Mouse (Mus musculus): ENCODE results near the gene Zc3h10. TPM values are rescaled to one million over a fixed set of nuclear protein-coding genes. Genes with fewer than 3 reads are reported as not detected.

The Zc3h10 gene
- polyA plus RNA-seq, 1 experiment from 2014 or later = 11.9 TPM

DNA sequence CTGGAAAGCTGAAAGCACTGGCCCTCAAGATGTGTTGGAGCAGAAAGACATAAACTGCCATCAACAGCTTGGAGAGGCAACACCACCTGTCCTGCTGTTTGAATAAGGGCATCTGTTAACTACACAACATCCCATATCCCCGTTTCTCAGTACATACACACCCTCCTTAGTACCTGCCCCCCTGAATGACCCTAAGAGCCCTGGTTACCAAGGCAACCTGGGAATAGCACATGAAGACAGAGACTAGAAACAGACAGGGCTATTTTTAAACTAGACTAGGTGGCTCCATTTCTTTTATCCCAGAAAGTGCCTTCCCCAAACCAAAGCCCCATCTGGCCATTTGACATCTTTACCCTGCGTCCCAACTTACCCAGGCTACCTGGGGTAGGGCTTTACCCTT, 4.5 kb downstream of the Zc3h10 start:
- Histone ChIP-seq H3K9me3 (replicated peaks) (no peaks in the 10 kb centered on the region), H3K4me3 (no peak overlapping the region), H3K27ac (ENCODE audit: poor library complexity, severe bottlenecking) (no peak overlapping the region), H3K27me3 (replicated peaks) (no peaks in the 10 kb centered on the region), H3K4me1 (replicated peaks) (peaks cover 22% of the 10 kb centered on the region), H3K4me2 (0 out of 2 replicates have a peak overlapping the region, but pooled peaks have one; percentile 1), H3K36me3 (peaks cover 44% of the 10 kb centered on the region), H3K9ac (no peak overlapping the region)
- 52% methylated on average over 2 of the region's 2 CpGs for WGBS
- no peak for ATAC-seq (ENCODE audit: insufficient number of reproducible peaks, low FRiP score)

- Histone ChIP-seq H3K4me2 (no peak overlapping the region), H3K27me3 (replicated peaks) (no peaks in the 10 kb centered on the region), H3K4me3 (no peak overlapping the region), H3K9me3 (replicated peaks) (no peaks in the 10 kb centered on the region), H3K9ac (no peak overlapping the region), H3K36me3 (peaks cover 21% of the 10 kb centered on the region), H3K4me1 (replicated peaks) (peaks cover 11% of the 10 kb centered on the region), H3K27ac (ENCODE audit: poor library complexity, severe bottlenecking) (no peak overlapping the region)
- 91% methylated on average over 1 of the region's 1 CpGs for WGBS
- no peak for ATAC-seq (ENCODE audit: insufficient number of reproducible peaks, low FRiP score)
Measured at GRCm38 (mm10) chr10:128538340-128538870, 9.2 kb downstream of the Zc3h10 start.

GRCm38 (mm10) chr10:128536266-128536940, 11.2 kb downstream of the Zc3h10 start:
- WGBS = 14% methylated on average over 18 of the region's 18 CpGs
- Histone ChIP-seq H3K9ac (peak overlapping the region; percentile 45; the same call in 1 of the 2 replicates), H3K36me3 (0 out of 2 replicates have a peak, but pooled peaks cover 4% of the 10 kb centered on the region), H3K4me1 (replicated peaks) (peaks cover 4% of the 10 kb centered on the region; the same call in 1 of the 2 replicates), H3K9me3 (replicated peaks) (no peaks in the 10 kb centered on the region), H3K4me2 (peak overlapping the region; percentile 56), H3K4me3 (peak overlapping the region; percentile 24), H3K27ac (ENCODE audit: poor library complexity, severe bottlenecking) (peak overlapping the region; percentile 38; the same call in 1 of the 2 replicates), H3K27me3 (replicated peaks) (no peaks in the 10 kb centered on the region)
- ATAC-seq (ENCODE audit: insufficient number of reproducible peaks, low FRiP score) = peak; percentile 93

DNA sequence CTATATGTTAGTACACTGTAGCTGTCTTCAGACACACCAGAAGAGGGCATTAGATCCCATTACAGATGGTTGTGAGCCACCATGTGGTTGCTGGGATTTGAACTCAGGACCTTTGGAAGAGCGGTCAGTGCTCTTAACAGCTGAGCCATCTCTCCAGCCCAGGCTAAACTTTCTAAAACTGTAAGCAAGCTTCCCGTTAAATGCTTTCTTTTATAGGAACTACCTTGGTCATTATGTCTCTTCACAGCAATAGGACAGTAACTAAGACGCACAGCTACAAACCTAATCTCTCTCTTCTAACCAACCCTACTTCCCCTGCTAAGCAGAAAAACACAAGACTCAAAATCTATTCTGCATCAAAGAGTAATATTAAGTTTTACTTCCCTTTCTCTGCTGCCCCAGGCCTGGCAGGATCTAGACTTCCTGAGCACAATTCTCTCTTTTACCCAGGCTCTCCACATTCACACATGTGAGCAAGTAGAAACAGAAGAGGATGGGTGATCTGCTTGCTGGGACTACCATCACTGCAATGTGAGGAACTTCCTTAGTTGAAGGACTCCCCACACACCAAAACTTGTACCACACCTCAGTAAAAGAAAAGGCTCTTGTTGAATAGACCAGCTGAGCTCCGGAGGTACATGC, 11.8 kb downstream of the Zc3h10 start:
- Histone ChIP-seq H3K4me3 (peak overlapping the region; percentile 24; the same call in 1 of the 2 replicates), H3K27ac (ENCODE audit: poor library complexity, severe bottlenecking) (no peak overlapping the region), H3K27me3 (replicated peaks) (no peaks in the 10 kb centered on the region), H3K4me1 (replicated peaks) (peaks cover 4% of the 10 kb centered on the region; the same call in 1 of the 2 replicates), H3K9me3 (replicated peaks) (no peaks in the 10 kb centered on the region), H3K36me3 (no peaks in the 10 kb centered on the region), H3K4me2 (peak overlapping the region; percentile 56), H3K9ac (peak overlapping the region; percentile 40; the same call in 1 of the 2 replicates)
- WGBS = 74% methylated on average over 4 of the region's 4 CpGs
- ATAC-seq (ENCODE audit: insufficient number of reproducible peaks, low FRiP score) = 0 out of 2 replicates have a peak, but pooled peaks have one; percentile 5

DNA sequence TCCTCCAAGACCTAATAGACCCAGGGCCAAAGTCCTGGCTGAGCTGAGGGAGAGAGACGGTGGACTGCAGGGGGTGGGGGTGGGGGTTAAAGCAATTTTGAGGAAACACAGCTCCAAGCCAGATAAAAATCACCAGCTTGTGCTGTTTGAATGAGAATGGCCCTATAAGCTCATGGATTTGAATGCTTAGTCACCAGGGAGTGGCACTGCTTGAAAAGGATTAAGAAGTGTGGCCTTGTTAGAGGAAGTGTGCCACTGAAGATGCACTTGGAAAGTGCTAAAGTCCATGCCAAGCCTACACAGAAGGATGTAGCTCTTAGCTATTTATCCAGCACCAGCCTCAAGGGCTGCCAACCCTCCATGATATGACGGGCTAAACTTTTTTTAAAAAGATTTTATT, 12.4 kb downstream of the Zc3h10 start:
- Histone ChIP-seq H3K27ac (ENCODE audit: poor library complexity, severe bottlenecking) (no peak overlapping the region), H3K9ac (no peak overlapping the region), H3K9me3 (replicated peaks) (no peaks in the 10 kb centered on the region), H3K27me3 (replicated peaks) (no peaks in the 10 kb centered on the region), H3K4me1 (replicated peaks) (peaks cover 4% of the 10 kb centered on the region; the same call in 1 of the 2 replicates), H3K4me2 (no peak overlapping the region), H3K4me3 (no peak overlapping the region), H3K36me3 (no peaks in the 10 kb centered on the region)
- no peak for ATAC-seq (ENCODE audit: insufficient number of reproducible peaks, low FRiP score)
- 76% methylated on average over 2 of the region's 2 CpGs for WGBS

DNA sequence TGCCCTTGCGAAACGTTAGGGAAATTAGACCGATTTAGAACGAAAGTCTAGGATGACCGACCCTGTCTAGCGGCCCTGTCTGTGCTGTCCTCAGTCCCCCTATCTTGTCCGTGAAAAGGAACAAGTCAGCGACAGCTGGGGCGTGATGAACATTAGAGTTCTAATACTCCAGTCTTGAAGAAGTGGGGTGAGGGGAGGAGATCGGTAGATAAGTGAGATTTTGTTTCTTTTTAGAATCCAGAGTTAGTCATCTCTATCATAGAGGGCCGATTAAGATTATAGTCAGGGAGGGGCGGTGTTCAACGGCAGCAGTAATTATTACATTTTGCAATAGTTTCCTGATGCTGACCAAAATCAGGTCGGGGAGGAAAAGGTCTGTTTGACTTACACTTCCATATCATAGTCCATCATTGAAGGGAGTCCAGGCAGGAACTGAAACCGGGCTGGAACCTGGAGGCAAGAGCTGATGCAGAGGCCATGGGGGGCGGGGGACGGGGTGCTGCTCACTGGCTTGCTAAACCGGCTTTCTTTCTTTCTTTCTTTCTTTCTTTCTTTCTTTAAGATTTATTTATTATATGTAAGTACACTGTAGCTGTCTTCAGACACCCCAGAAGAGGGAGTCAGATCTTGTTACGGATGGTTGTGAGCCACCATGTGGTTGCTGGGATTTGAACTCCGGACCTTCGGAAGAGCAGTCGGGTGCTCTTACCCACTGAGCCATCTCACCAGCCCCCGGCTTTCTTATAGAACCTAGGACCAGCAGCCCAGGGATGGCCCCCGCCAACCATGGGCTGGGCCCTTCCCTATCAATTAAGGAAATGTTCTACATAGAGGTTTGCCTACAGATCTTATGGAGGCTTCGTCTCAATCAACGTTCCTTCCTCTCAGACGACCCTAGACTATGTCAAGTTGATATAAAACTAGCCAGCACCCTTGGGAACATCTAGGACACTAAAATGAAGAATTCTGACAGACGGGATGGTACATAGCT, 20.9 kb downstream of the Zc3h10 start:
- Histone ChIP-seq H3K9ac (peak overlapping the region; percentile 47), H3K9me3 (replicated peaks) (no peaks in the 10 kb centered on the region), H3K4me3 (peak overlapping the region; percentile 68), H3K4me2 (peak overlapping the region; percentile 88), H3K4me1 (replicated peaks) (peaks cover 9% of the 10 kb centered on the region), H3K27me3 (replicated peaks) (no peaks in the 10 kb centered on the region), H3K27ac (ENCODE audit: poor library complexity, severe bottlenecking) (peak overlapping the region; percentile 36), H3K36me3 (peaks cover 6% of the 10 kb centered on the region; the same call in 1 of the 2 replicates)
- 26% methylated on average over 28 of the region's 28 CpGs for WGBS
- no peak for ATAC-seq (ENCODE audit: insufficient number of reproducible peaks, low FRiP score)

DNA sequence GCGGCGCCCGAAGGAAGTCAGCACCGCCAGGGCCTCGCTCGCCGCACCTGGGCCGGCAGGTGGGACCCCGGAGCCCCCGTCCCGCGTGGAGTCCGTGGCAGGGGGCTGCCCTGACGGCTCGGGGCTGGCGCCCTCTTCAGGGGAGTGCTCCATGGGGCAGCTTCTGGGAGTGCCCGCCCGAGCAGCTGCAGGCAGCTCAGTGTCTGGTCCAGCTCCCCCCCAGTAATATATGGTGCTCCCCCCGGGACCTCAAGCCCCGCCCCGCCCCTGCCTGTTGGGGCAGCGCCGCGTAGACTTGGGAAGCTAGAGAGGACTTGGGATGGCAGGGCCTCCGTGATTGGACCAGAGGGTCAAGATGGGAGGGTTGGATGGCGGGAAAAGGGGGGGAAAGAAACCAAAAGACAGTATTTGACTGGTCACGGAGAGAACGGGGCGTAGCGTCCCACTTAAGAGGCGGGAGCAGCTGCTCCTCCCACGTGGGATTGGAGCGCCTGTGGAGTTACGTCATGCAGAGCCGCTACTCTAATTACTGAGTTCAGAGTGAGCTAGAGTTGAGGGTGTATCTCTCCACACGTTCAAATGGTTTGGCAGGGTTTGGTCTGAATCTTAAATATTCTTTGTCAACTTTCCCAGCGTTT, 21.8 kb downstream of the Zc3h10 start, which contains the start of gene Esyt1:
Gene Esyt1 (minus strand): TSS at position 201 of the 638 bp plus-strand sequence.
- no peaks in the 10 kb centered on the region for H3K9me3 ChIP-seq (replicated peaks)
- ATAC-seq (ENCODE audit: insufficient number of reproducible peaks, low FRiP score) = peak; percentile 96
- H3K27me3 ChIP-seq (replicated peaks) = no peaks in the 10 kb centered on the region
- under 1% methylated on average over 37 of the region's 37 CpGs for WGBS
- peak within 1 kb of the TSS; percentile 68 for H3K4me3 ChIP-seq
- H3K9ac ChIP-seq = peak within 1 kb of the TSS; percentile 81
- H3K36me3 ChIP-seq = peaks cover 14% of the 10 kb centered on the region
- peak within 1 kb of the TSS; percentile 65 for H3K27ac ChIP-seq (ENCODE audit: poor library complexity, severe bottlenecking)
- H3K4me1 ChIP-seq (replicated peaks) = peaks cover 9% of the 10 kb centered on the region
- H3K4me2 ChIP-seq = peak within 1 kb of the TSS; percentile 88

DNA sequence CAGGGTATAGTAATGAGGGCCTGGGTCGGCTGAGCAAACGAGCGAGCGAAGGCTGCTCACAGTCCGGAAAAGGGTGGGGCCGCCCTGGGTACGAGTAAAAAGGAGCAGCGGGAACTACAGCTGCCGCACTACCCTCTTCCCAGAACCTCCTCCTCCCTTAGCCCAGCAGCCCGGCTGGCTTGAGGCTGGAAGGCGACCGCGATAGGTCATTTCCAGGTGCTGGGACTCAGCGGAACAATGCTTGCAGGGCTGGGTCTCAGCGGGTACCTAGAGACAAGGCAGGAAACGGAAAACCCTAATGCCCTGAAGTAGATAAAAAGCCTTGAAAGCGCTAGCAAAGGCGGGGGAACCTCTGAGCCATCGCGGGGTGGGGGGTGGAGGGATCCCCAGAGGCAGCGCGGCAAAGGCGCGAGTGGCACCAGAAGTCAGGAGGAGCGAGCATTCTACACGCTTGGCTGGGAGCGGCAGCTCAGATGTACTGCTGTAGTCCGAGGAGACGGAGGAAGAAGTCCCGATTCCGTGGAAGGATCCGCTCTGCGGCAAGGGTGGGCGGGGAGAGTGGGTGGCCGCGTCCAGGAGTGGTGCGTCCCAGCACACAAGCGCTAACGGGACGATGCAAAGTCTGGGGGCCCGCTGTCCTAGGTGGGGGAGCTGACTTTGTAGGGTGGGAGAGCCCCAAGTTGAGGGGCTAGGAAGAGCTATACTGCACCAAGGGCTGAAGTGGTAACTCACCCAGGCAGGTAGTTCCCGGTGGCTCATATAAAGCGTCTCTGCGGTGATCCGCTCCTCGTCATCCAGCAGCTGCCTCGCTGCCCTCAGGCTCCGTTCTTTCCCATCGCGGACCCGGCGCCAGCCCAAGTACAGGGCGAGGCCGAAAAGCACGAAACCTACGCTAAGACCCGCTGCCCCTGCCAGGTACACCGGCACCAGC, 22.6 kb downstream of the Zc3h10 start:
- H3K9ac ChIP-seq = peak overlapping the region; percentile 81
- no peaks in the 10 kb centered on the region for H3K27me3 ChIP-seq (replicated peaks)
- under 1% methylated on average over 58 of the region's 58 CpGs for WGBS
- H3K4me1 ChIP-seq (replicated peaks) = peaks cover 9% of the 10 kb centered on the region
- H3K9me3 ChIP-seq (replicated peaks) = no peaks in the 10 kb centered on the region
- peak overlapping the region; percentile 68 for H3K4me3 ChIP-seq
- H3K4me2 ChIP-seq = peak overlapping the region; percentile 88
- ATAC-seq (ENCODE audit: insufficient number of reproducible peaks, low FRiP score) = peak; percentile 18
- peak overlapping the region; percentile 65 for H3K27ac ChIP-seq (ENCODE audit: poor library complexity, severe bottlenecking)
- H3K36me3 ChIP-seq = peaks cover 22% of the 10 kb centered on the region

GRCm38 (mm10) chr10:128524111-128524731, 23.4 kb downstream of the Zc3h10 start:
- peak overlapping the region; percentile 68 for H3K4me3 ChIP-seq
- ATAC-seq (ENCODE audit: insufficient number of reproducible peaks, low FRiP score) = no peak
- peak overlapping the region; percentile 81 for H3K9ac ChIP-seq
- H3K4me2 ChIP-seq = peak overlapping the region; percentile 88
- H3K9me3 ChIP-seq (replicated peaks) = no peaks in the 10 kb centered on the region
- WGBS = 14% methylated on average over 11 of the region's 11 CpGs
- no peaks in the 10 kb centered on the region for H3K27me3 ChIP-seq (replicated peaks)
- H3K36me3 ChIP-seq = peaks cover 29% of the 10 kb centered on the region
- H3K4me1 ChIP-seq (replicated peaks) = peaks cover 9% of the 10 kb centered on the region
- H3K27ac ChIP-seq (ENCODE audit: poor library complexity, severe bottlenecking) = 0 out of 2 replicates have a peak overlapping the region, but pooled peaks have one; percentile 65
